Mouse (Mus musculus) hindbrain, embryonic 16.5 days (tissue): Measurements from ENCODE around the gene Map2k6. TPM values are rescaled to one million over a fixed set of nuclear protein-coding genes. Genes with fewer than 3 reads are reported as not detected.
"Not testable (repeated sequence)": the region's sequence is repeated elsewhere in the genome, so short reads cannot be mapped to it uniquely, and the experiment has no call there.

Experiments
- ATAC-seq: fragments of 200-750 bp; cut with Nextera tagmentation; 2 replicates; pipeline ENCODE4 v1.8.0; 2017; ENCODE audit warnings: moderate TSS enrichment, moderate library complexity
- H3K27ac ChIP-seq: fragments of 300-500 bp; sonication (generic); 2 replicates; pipeline ENCODE4 v1.5.1; 2014; ENCODE audit warnings: low read depth, mild to moderate bottlenecking, control low read depth, low read length, moderate library complexity
- H3K27me3 ChIP-seq: fragments of 300-500 bp; sonication (generic); replicated peaks from 2 replicates; pipeline ENCODE4 v1.6.1; 2014; ENCODE audit warnings: low read length; ENCODE audit not compliant: control insufficient read depth, insufficient read depth
- H3K36me3 ChIP-seq: fragments of 300-500 bp; sonication (generic); 2 replicates; pipeline ENCODE4 v1.6.1; 2014; ENCODE audit warnings: mild to moderate bottlenecking, low read length, moderate library complexity, mixed read lengths; ENCODE audit not compliant: control insufficient read depth, insufficient read depth
- H3K4me1 ChIP-seq: fragments of 300-500 bp; sonication (generic); 2 replicates; pipeline ENCODE4 v1.6.1; 2014; ENCODE audit warnings: low read depth, low read length; ENCODE audit not compliant: control insufficient read depth, insufficient read depth
- H3K4me2 ChIP-seq: fragments of 300-500 bp; sonication (generic); 2 replicates; pipeline ENCODE4 v1.6.1; 2014; ENCODE audit warnings: mild to moderate bottlenecking, low read length, control low read depth, moderate library complexity
- H3K4me3 ChIP-seq: fragments of 300-500 bp; sonication (generic); 2 replicates; pipeline ENCODE4 v1.5.1; 2014; ENCODE audit warnings: mild to moderate bottlenecking, low read length, control low read depth, moderate library complexity
- H3K9ac ChIP-seq: fragments of 300-500 bp; sonication (generic); 2 replicates; pipeline ENCODE4 v1.6.1; 2014; ENCODE audit warnings: low read depth, mild to moderate bottlenecking, control low read depth, low read length, moderate library complexity
- H3K9me3 ChIP-seq: fragments of 300-500 bp; sonication (generic); 2 replicates; pipeline ENCODE4 v1.6.1; 2014; ENCODE audit warnings: mild to moderate bottlenecking, low read length, moderate library complexity; ENCODE audit not compliant: control insufficient read depth
- WGBS: fragments of 180-500 bp; shearing (Covaris S2); extraction: QIAGEN DNeasy Blood & Tissue Kit; methylation state at CpG from one replicate; pipeline ENCODE4 v1.1.7; 2014; 5-methylcytosine and 5-hydroxymethylcytosine counted together
- polyA plus RNA-seq: library from polyadenylated mRNA; unstranded; fragments of >200 nt; fragmentation: Nextera tagmentation; extraction: Ambion mirVana; gene quantifications from 2 replicates; pipeline ENCODE4 v1.2.1, GENCODE M21; 2015

Map2k6 gene
- 24.4 and 26.9 TPM in 2 replicates for polyA plus RNA-seq

- 10% methylated on average over 20 of the region's 20 CpGs for WGBS
- H3K27ac ChIP-seq: peak within 1 kb of the TSS; percentile 64
These were observed at the start of gene Map2k6 for GRCm38 (mm10) chr11:110398553-110399239. Map2k6 (plus strand) TSS chr11:110399122.

GRCm38 (mm10) chr11:110354261-110354660, 44.7 kb upstream of the Map2k6 start:
- no peak for ATAC-seq
- no peaks in the 10 kb centered on the region for H3K27me3 ChIP-seq
- H3K4me1 ChIP-seq: no peaks in the 10 kb centered on the region
- no peaks in the 10 kb centered on the region for H3K36me3 ChIP-seq
- 86% methylated on average over 9 of the region's 9 CpGs for WGBS
- no peak overlapping the region for H3K27ac ChIP-seq
- no peak overlapping the region for H3K4me2 ChIP-seq
- no peaks in the 10 kb centered on the region for H3K9me3 ChIP-seq
- no peak overlapping the region for H3K4me3 ChIP-seq
- H3K9ac ChIP-seq: no peak overlapping the region

More at GRCm38 (mm10) chr11:110398553-110399239, at the start of gene Map2k6:
- no peaks in the 10 kb centered on the region for H3K27me3 ChIP-seq
- no peaks in the 10 kb centered on the region for H3K36me3 ChIP-seq
- H3K4me3 ChIP-seq: peak within 1 kb of the TSS; percentile 67
- no peaks in the 10 kb centered on the region for H3K9me3 ChIP-seq
- peak; percentile 96 for ATAC-seq
- H3K4me2 ChIP-seq: peak within 1 kb of the TSS; percentile 73
- peak within 1 kb of the TSS; percentile 62 for H3K9ac ChIP-seq
- H3K4me1 ChIP-seq: peaks cover 18% of the 10 kb centered on the region

GRCm38 (mm10) chr11:110355131-110355530, 43.8 kb upstream of the Map2k6 start:
- not testable (repeated sequence) for H3K27me3 ChIP-seq, H3K9ac ChIP-seq, H3K4me3 ChIP-seq, H3K4me1 ChIP-seq, H3K4me2 ChIP-seq, H3K9me3 ChIP-seq, H3K27ac ChIP-seq, ATAC-seq, H3K36me3 ChIP-seq
- WGBS: 85% methylated on average over 9 of the region's 9 CpGs

DNA sequence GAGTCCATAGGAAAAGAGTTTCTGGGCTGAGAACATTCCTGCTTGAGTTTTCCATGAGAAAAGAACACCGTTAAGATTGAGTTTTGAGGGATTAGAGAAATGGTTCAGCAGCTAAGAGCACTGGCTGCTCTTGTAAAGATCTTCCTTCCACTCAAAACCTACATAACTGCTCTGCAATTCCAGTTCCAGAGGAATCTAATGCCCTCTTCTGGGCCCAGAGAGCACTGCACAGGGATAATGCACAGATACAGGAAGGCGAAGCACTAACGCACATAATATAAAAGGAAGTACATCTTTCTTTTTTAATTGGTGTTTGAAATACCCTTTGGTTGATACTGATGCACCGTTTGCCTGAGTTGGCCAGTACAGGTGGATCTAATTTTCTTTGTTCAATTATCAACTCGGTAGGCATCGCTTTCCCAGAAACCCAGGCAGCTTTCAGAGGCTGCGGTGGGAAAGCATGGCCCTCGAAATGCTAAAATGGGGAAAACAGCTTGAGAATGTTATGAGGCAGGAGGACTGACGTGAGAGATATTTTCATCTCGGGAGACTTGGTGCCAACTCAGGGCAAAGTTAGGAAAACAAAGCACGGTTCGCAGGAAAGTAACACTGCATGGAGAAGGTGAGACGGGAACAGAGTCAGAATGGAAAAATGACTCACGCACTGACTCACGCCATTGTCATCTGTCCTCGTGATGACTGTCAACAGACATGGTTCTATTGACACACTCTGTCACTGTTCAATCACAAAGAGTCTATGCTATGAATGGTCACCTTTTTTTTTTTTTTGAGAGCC, 41.0 kb upstream of the Map2k6 start:
- Histone ChIP-seq H3K9me3 (0 out of 2 replicates have a peak, but pooled peaks cover 2% of the 10 kb centered on the region), H3K4me3 (no peak overlapping the region), H3K36me3 (no peaks in the 10 kb centered on the region), H3K9ac (no peak overlapping the region), H3K27me3 (no peaks in the 10 kb centered on the region), H3K27ac (no peak overlapping the region), H3K4me1 (no peaks in the 10 kb centered on the region), H3K4me2 (no peak overlapping the region)
- no peak for ATAC-seq
- WGBS: 73% methylated on average over 16 of the region's 16 CpGs

DNA sequence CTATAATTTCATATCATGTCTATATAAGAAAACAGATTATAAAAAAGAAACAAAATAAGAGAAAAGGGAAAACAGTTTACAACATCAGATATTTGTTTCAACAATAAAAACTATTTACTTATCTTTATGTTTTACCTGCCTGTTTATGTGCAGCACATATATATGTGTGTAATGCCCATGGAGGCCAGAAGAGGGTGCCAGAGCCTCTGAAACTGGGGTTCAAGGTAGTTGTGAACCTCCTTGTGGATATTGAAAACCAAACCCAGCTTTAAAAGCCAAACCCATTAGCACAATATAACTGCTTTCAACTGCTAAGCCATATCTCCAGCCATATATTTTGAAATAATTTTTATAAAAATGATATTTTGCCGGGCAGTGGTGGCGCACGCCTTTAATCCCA, 33.9 kb upstream of the Map2k6 start:
- 72% methylated on average over 3 of the region's 3 CpGs for WGBS
- no peak overlapping the region for H3K4me2 ChIP-seq
- no peak overlapping the region for H3K27ac ChIP-seq
- no peaks in the 10 kb centered on the region for H3K4me1 ChIP-seq
- ATAC-seq: no peak
- H3K36me3 ChIP-seq: no peaks in the 10 kb centered on the region
- H3K9ac ChIP-seq: no peak overlapping the region
- no peaks in the 10 kb centered on the region for H3K9me3 ChIP-seq
- no peaks in the 10 kb centered on the region for H3K27me3 ChIP-seq
- no peak overlapping the region for H3K4me3 ChIP-seq

- no peak overlapping the region for H3K4me3 ChIP-seq
- H3K9me3 ChIP-seq: no peaks in the 10 kb centered on the region
- no peaks in the 10 kb centered on the region for H3K27me3 ChIP-seq
- WGBS: 81% methylated on average over 3 of the region's 3 CpGs
- no peak overlapping the region for H3K9ac ChIP-seq
- H3K4me2 ChIP-seq: no peak overlapping the region
- no peak for ATAC-seq
- H3K27ac ChIP-seq: no peak overlapping the region
- no peaks in the 10 kb centered on the region for H3K4me1 ChIP-seq
- H3K36me3 ChIP-seq: no peaks in the 10 kb centered on the region
These were observed 32.0 kb upstream of the Map2k6 start for GRCm38 (mm10) chr11:110366902-110367301.

- no peaks in the 10 kb centered on the region for H3K36me3 ChIP-seq
- H3K4me2 ChIP-seq: no peak overlapping the region
- WGBS: 96% methylated on average over 13 of the region's 13 CpGs
- H3K4me1 ChIP-seq: no peaks in the 10 kb centered on the region
- no peak overlapping the region for H3K9ac ChIP-seq
- no peaks in the 10 kb centered on the region for H3K27me3 ChIP-seq
- ATAC-seq: no peak
- H3K27ac ChIP-seq: no peak overlapping the region
- no peak overlapping the region for H3K4me3 ChIP-seq
- H3K9me3 ChIP-seq: no peaks in the 10 kb centered on the region
These were observed 31.3 kb upstream of the Map2k6 start for GRCm38 (mm10) chr11:110367638-110368037.

DNA sequence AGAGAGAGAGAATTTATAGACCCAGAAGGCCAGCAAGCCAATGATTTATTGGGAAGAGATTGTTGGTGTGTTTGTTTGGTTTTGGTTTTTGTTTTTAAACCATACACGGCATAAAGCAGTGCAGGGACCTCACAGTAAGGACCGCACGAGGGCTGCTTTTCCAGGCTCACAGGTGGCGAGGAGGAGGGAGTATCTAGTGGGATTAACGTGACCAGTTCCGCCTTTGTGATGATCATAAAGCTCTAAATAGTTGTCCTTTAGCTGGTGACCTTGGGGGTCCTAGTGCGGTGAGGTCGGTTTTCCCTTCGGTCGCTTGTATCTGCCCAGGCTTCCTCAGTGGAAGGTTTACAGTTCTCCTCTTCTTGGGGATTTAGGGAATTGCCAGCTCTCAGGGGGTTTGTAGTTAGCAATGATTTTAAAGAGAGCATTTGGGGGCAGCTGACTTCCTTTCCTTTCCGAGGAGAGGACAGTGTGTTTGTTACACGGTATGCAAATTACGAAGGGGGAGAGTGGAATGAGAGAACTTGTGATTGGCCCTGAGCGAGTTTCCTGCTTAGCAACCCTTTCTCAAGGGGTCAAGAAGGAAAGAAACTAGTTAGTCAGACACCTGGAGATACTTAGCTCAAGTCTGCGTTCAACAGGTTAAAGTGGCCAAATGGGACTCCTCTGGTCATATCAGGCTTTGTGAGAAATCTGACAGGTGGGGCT, 29.5 kb upstream of the Map2k6 start:
- Histone ChIP-seq H3K27ac (no peak overlapping the region), H3K9me3 (no peaks in the 10 kb centered on the region), H3K27me3 (no peaks in the 10 kb centered on the region), H3K4me1 (no peaks in the 10 kb centered on the region), H3K4me2 (no peak overlapping the region), H3K4me3 (no peak overlapping the region), H3K36me3 (no peaks in the 10 kb centered on the region), H3K9ac (no peak overlapping the region)
- no peak for ATAC-seq
- WGBS: 26% methylated on average over 15 of the region's 15 CpGs

DNA sequence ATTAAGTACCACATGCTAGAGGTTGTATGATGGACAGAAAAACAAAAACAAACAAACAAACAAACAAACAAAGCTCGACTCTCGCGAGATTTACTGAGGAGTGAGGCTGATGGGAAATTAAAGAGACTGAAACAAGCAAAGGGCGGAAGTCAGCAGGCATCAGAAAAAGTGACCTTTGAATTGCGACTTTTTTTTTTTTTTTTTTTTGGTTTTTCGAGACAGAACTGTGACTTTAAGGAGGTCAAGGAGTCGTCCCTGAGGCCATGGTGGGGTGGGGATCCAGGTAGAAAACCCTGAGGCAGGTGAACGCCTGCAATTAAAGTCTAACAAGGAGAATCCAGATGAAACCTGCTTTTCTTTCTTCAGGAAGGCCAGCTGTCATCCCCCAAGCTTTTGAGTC, 27.1 kb upstream of the Map2k6 start:
- H3K4me3 ChIP-seq: no peak overlapping the region
- no peaks in the 10 kb centered on the region for H3K27me3 ChIP-seq
- no peak overlapping the region for H3K27ac ChIP-seq
- H3K4me1 ChIP-seq: no peaks in the 10 kb centered on the region
- no peak for ATAC-seq
- no peaks in the 10 kb centered on the region for H3K36me3 ChIP-seq
- H3K9ac ChIP-seq: no peak overlapping the region
- no peak overlapping the region for H3K4me2 ChIP-seq
- no peaks in the 10 kb centered on the region for H3K9me3 ChIP-seq
- 71% methylated on average over 8 of the region's 8 CpGs for WGBS
